Mouse (Mus musculus): ENCODE data around the gene Ehmt2. TPM values are rescaled to one million over a fixed set of nuclear protein-coding genes. Genes with fewer than 3 reads are reported as not detected.

Gene Ehmt2
- polyA plus RNA-seq, 1 experiment = 372 TPM

- TF ChIP-seq POLR2A (IDR thresholded peaks at IDR 0.05; ENCODE audit: control insufficient read depth, extremely low read depth, insufficient read depth, low read length, poor library complexity) (no peak), CTCF (IDR thresholded peaks at IDR 0.05; ENCODE audit: borderline replicate concordance, control insufficient read depth, extremely low read depth, insufficient read depth, low read length, poor library complexity) (no peak)
- peaks cover 16% of the 10 kb centered on the region for H3K36me3 ChIP-seq (ENCODE audit: control insufficient read depth, insufficient read depth, low read length)
- WGBS = 91% methylated on average over 9 of the region's 9 CpGs
- DNase-seq = no peak
- no peaks in the 10 kb centered on the region for H3K27me3 ChIP-seq (ENCODE audit: control insufficient read depth, insufficient read depth, low read length)
- no peak overlapping the region for H3K27ac ChIP-seq (ENCODE audit: control insufficient read depth, insufficient read depth, low read length)
- H3K4me3 ChIP-seq (ENCODE audit: control insufficient read depth, insufficient read depth, low read length) = no peak overlapping the region
- H3K4me1 ChIP-seq (replicated peaks; ENCODE audit: control insufficient read depth, insufficient read depth, low read length) = no peaks in the 10 kb centered on the region
These were observed 18.9 kb downstream of the Ehmt2 start for GRCm38 (mm10) chr17:34917188-34917587.

- Histone ChIP-seq H3K27ac (ENCODE audit: control insufficient read depth, insufficient read depth, low read length) (no peak overlapping the region), H3K4me3 (ENCODE audit: control insufficient read depth, insufficient read depth, low read length) (no peak overlapping the region), H3K4me1 (replicated peaks; ENCODE audit: control insufficient read depth, insufficient read depth, low read length) (no peaks in the 10 kb centered on the region), H3K36me3 (ENCODE audit: control insufficient read depth, insufficient read depth, low read length) (no peaks in the 10 kb centered on the region), H3K27me3 (ENCODE audit: control insufficient read depth, insufficient read depth, low read length) (no peaks in the 10 kb centered on the region)
- no peak for TF ChIP-seq POLR2A (IDR thresholded peaks at IDR 0.05; ENCODE audit: control insufficient read depth, extremely low read depth, insufficient read depth, low read length, poor library complexity)
- TF ChIP-seq CTCF (IDR thresholded peaks at IDR 0.05; ENCODE audit: borderline replicate concordance, control insufficient read depth, extremely low read depth, insufficient read depth, low read length, poor library complexity) = 0 out of 2 replicates have a peak, but pooled peaks have one; percentile 14
- DNase-seq = no peak
- 74% methylated on average over 6 of the region's 6 CpGs for WGBS
These were observed 24.7 kb downstream of the Ehmt2 start for GRCm38 (mm10) chr17:34922939-34923338.

- H3K27me3 ChIP-seq (ENCODE audit: control insufficient read depth, insufficient read depth, low read length) = no peaks in the 10 kb centered on the region
- no peak for DNase-seq
- H3K4me1 ChIP-seq (replicated peaks; ENCODE audit: control insufficient read depth, insufficient read depth, low read length) = no peaks in the 10 kb centered on the region
- TF ChIP-seq CTCF (IDR thresholded peaks at IDR 0.05; ENCODE audit: borderline replicate concordance, control insufficient read depth, extremely low read depth, insufficient read depth, low read length, poor library complexity) = no peak
- TF ChIP-seq POLR2A (IDR thresholded peaks at IDR 0.05; ENCODE audit: control insufficient read depth, extremely low read depth, insufficient read depth, low read length, poor library complexity) = no peak
- H3K36me3 ChIP-seq (ENCODE audit: control insufficient read depth, insufficient read depth, low read length) = no peaks in the 10 kb centered on the region
- no peak overlapping the region for H3K27ac ChIP-seq (ENCODE audit: control insufficient read depth, insufficient read depth, low read length)
- WGBS = 62% methylated on average over 5 of the region's 5 CpGs
- no peak overlapping the region for H3K4me3 ChIP-seq (ENCODE audit: control insufficient read depth, insufficient read depth, low read length)
These were observed 26.0 kb downstream of the Ehmt2 start for GRCm38 (mm10) chr17:34924258-34924657.

GRCm38 (mm10) chr17:34927306-34928019 is 29.2 kb downstream of the Ehmt2 start:
- Histone ChIP-seq H3K36me3 (ENCODE audit: control insufficient read depth, insufficient read depth, low read length) (no peaks in the 10 kb centered on the region), H3K4me1 (replicated peaks; ENCODE audit: control insufficient read depth, insufficient read depth, low read length) (peaks cover 5% of the 10 kb centered on the region), H3K27ac (ENCODE audit: control insufficient read depth, insufficient read depth, low read length) (no peak overlapping the region), H3K4me3 (ENCODE audit: control insufficient read depth, insufficient read depth, low read length) (no peak overlapping the region), H3K27me3 (ENCODE audit: control insufficient read depth, insufficient read depth, low read length) (no peaks in the 10 kb centered on the region)
- no peak for TF ChIP-seq POLR2A (IDR thresholded peaks at IDR 0.05; ENCODE audit: control insufficient read depth, extremely low read depth, insufficient read depth, low read length, poor library complexity)
- no peak for TF ChIP-seq CTCF (IDR thresholded peaks at IDR 0.05; ENCODE audit: borderline replicate concordance, control insufficient read depth, extremely low read depth, insufficient read depth, low read length, poor library complexity)
- DNase-seq = no peak
- 95% methylated on average over 18 of the region's 18 CpGs for WGBS

GRCm38 (mm10) chr17:34928841-34929240 is 30.6 kb downstream of the Ehmt2 start:
- H3K4me1 ChIP-seq (replicated peaks; ENCODE audit: control insufficient read depth, insufficient read depth, low read length) = peaks cover 10% of the 10 kb centered on the region
- no peaks in the 10 kb centered on the region for H3K36me3 ChIP-seq (ENCODE audit: control insufficient read depth, insufficient read depth, low read length)
- WGBS = 87% methylated on average over 4 of the region's 4 CpGs
- no peak overlapping the region for H3K27ac ChIP-seq (ENCODE audit: control insufficient read depth, insufficient read depth, low read length)
- TF ChIP-seq POLR2A (IDR thresholded peaks at IDR 0.05; ENCODE audit: control insufficient read depth, extremely low read depth, insufficient read depth, low read length, poor library complexity) = no peak
- no peak for TF ChIP-seq CTCF (IDR thresholded peaks at IDR 0.05; ENCODE audit: borderline replicate concordance, control insufficient read depth, extremely low read depth, insufficient read depth, low read length, poor library complexity)
- DNase-seq = no peak
- no peak overlapping the region for H3K4me3 ChIP-seq (ENCODE audit: control insufficient read depth, insufficient read depth, low read length)
- no peaks in the 10 kb centered on the region for H3K27me3 ChIP-seq (ENCODE audit: control insufficient read depth, insufficient read depth, low read length)

- TF ChIP-seq POLR2A (IDR thresholded peaks at IDR 0.05; ENCODE audit: control insufficient read depth, extremely low read depth, insufficient read depth, low read length, poor library complexity) = peak; percentile 60
- peak; percentile 72; the same call in 1 of the 2 replicates for TF ChIP-seq CTCF (IDR thresholded peaks at IDR 0.05; ENCODE audit: borderline replicate concordance, control insufficient read depth, extremely low read depth, insufficient read depth, low read length, poor library complexity)
- peaks cover 10% of the 10 kb centered on the region for H3K4me1 ChIP-seq (replicated peaks; ENCODE audit: control insufficient read depth, insufficient read depth, low read length)
- DNase-seq = peak; percentile 94
- no peaks in the 10 kb centered on the region for H3K27me3 ChIP-seq (ENCODE audit: control insufficient read depth, insufficient read depth, low read length)
- under 1% methylated on average over 38 of the region's 38 CpGs for WGBS
- H3K27ac ChIP-seq (ENCODE audit: control insufficient read depth, insufficient read depth, low read length) = peak within 1 kb of the TSS; percentile 55
- H3K4me3 ChIP-seq (ENCODE audit: control insufficient read depth, insufficient read depth, low read length) = peak within 1 kb of the TSS; percentile 63
- peaks cover 8% of the 10 kb centered on the region for H3K36me3 ChIP-seq (ENCODE audit: control insufficient read depth, insufficient read depth, low read length)
These were observed 32.9 kb downstream of the Ehmt2 start, which contains the start of gene Neu1 for GRCm38 (mm10) chr17:34931061-34931734. TSS of gene Neu1 (plus strand) at chr17:34931253.
